Mouse (Mus musculus) urinary bladder, postnatal 0 days (tissue): ENCODE results near the gene Prg2. TPM values are rescaled to one million over a fixed set of nuclear protein-coding genes. Genes with fewer than 3 reads are reported as not detected.

Experiments
- polyA plus RNA-seq: library from polyadenylated mRNA; unstranded; fragments of >200 nt; fragmentation: Nextera tagmentation; extraction: Ambion mirVana; gene quantifications from 2 replicates; pipeline ENCODE4 v1.2.1, GENCODE M21; 2015

Prg2 gene
- polyA plus RNA-seq: not detected in 2 replicates

GRCm38 (mm10) chr2:84980188-84980587, at the start of gene Prg2:
TSS of gene Prg2 (plus strand) at chr2:84980461.

GRCm38 (mm10) chr2:84936474-84937429, 43.5 kb upstream of the Prg2 start, which contains the start of gene Slc43a3:
TSS of gene Slc43a3 (plus strand) at chr2:84936579.

GRCm38 (mm10) chr2:84987930-84988329, 7.7 kb downstream of the Prg2 start, which contains the start of gene Prg3:
TSS of gene Prg3 (plus strand) at chr2:84988215.

Other genes starting within 250 kb of the Prg2 start
- gene Ypel4, start 246.4 kb upstream of the Prg2 start, polyA plus RNA-seq: 2.1 and 2.6 TPM in 2 replicates
- gene Gm19426, start 236.8 kb upstream of the Prg2 start, polyA plus RNA-seq: 3.4 and 4.7 TPM in 2 replicates
- 185 and 196 TPM in 2 replicates for gene Serping1, start 205.0 kb upstream of the Prg2 start, polyA plus RNA-seq
- gene Ube2l6, start 181.6 kb upstream of the Prg2 start, polyA plus RNA-seq: 53.1 and 85.5 TPM in 2 replicates
- gene Smtnl1, start 157.8 kb upstream of the Prg2 start, polyA plus RNA-seq: 0.07 TPM in 1 of 2 replicates, not detected in the other
- gene Timm10, start 153.5 kb upstream of the Prg2 start, polyA plus RNA-seq: 29.6 and 39.4 TPM in 2 replicates
- 8.9 and 9.0 TPM in 2 replicates for gene Slc43a1, start 141.6 kb upstream of the Prg2 start, polyA plus RNA-seq
- gene Rtn4rl2, start 93.8 kb upstream of the Prg2 start, polyA plus RNA-seq: 0.96 and 1.2 TPM in 2 replicates
- 32.2 and 39.3 TPM in 2 replicates for gene Slc43a3, start 43.9 kb upstream of the Prg2 start, polyA plus RNA-seq
- not detected in 2 replicates for gene Prg3, start 7.8 kb downstream of the Prg2 start, polyA plus RNA-seq
- 87.3 and 97.7 TPM in 2 replicates for gene Ssrp1, start 56.8 kb downstream of the Prg2 start, polyA plus RNA-seq
- gene P2rx3, start 57.0 kb downstream of the Prg2 start, polyA plus RNA-seq: 0.10 and 0.25 TPM in 2 replicates
- 33.8 and 45.0 TPM in 2 replicates for gene Tnks1bp1, start 67.6 kb downstream of the Prg2 start, polyA plus RNA-seq
- 10.4 and 12.2 TPM in 2 replicates for gene Aplnr, start 155.8 kb downstream of the Prg2 start, polyA plus RNA-seq
- 0.92 and 1.1 TPM in 2 replicates for gene Lrrc55, start 216.7 kb downstream of the Prg2 start, polyA plus RNA-seq